Mouse (Mus musculus) B cell, adult 62 days (primary cell): ENCODE measurements around the gene Krtap9-1. TPM values are rescaled to one million over a fixed set of nuclear protein-coding genes. Genes with fewer than 3 reads are reported as not detected.

Experiments used
- total RNA-seq: library from RNA; stranded (reverse); gene quantifications from 4 replicates; pipeline ENCODE4 v1.2.4, GENCODE M21; 2023

Gene Krtap9-1
- not detected in 4 replicates for total RNA-seq

GRCm38 (mm10) chr11:99873089-99873488, at the start of gene Krtap9-1:
Gene Krtap9-1, plus strand, starts transcription at chr11:99873389.

GRCm38 (mm10) chr11:99837966-99838365, 35.2 kb upstream of the Krtap9-1 start, which contains the start of gene 2300003K06Rik:
Gene 2300003K06Rik, minus strand, starts transcription at chr11:99838066.

DNA sequence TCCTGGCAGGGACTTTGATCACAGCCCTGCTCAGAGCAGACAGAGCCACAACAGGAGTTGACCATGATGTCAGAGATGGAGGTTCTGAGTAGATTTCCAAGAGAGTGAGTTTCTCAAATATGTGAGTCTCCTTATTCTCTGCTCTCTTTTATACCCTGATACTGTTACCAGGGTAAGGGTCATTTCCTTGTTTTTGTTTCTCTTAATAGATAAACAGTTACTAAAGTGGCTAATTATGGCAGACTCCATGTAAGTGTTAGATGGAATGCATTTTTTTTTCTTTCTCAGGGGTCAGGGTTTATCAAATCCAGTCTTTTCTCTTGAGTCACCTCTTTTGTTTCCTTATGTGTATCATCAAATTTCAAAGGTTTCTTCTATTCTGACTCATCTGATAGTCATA, 21.7 kb upstream of the Krtap9-1 start, which contains the start of gene Krtap4-16:
Gene Krtap4-16, minus strand, starts transcription at position 101 of the 400 bp plus-strand sequence.

DNA sequence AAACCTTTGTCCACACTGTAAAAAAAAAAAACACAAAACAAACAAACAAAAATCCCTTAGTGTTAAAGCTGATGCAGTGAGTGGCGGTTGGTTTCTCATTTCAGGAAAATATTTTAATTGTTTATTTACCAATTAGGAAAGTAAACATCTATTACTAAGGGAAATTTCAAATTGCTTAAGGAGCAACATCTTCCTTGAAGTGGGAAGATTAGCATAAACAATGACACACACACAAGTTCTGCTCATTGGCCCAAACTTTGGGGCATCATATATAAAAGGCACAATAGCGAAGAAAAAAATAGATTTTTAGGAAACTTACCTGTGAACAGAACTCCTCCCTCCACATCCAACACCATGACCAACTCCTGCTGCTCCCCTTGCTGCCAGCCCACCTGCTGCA, 15.6 kb upstream of the Krtap9-1 start, which contains the start of gene Gm11568:
Gene Gm11568, plus strand, starts transcription at position 301 of the 400 bp plus-strand sequence.

GRCm38 (mm10) chr11:99864176-99864575, 9.0 kb upstream of the Krtap9-1 start, which contains the start of gene Gm11559:
Gene Gm11559, plus strand, starts transcription at chr11:99864476.

GRCm38 (mm10) chr11:99878887-99879286, 5.7 kb downstream of the Krtap9-1 start, which contains the start of gene Gm11567:
Gene Gm11567, plus strand, starts transcription at chr11:99879187.

DNA sequence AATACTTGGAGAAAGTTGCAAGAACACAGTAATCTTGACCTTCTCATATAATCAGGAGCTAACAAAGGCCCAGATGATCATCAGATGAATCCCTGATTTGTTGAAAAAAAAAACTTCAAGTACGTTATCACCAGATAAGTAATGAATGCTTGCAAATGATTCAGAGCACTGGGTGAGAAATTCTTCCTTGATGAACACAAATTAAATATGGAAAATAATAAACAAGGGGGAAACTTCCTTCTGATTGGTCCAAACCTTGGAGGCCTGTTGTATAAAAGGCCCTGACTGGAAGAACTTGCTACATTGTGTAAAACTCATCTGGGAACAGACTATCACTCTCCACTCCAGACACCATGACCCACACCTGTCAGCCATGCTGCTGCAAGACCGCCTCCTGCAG, 34.4 kb downstream of the Krtap9-1 start, which contains the start of gene Krtap31-1:
Gene Krtap31-1, plus strand, starts transcription at position 301 of the 400 bp plus-strand sequence.

DNA sequence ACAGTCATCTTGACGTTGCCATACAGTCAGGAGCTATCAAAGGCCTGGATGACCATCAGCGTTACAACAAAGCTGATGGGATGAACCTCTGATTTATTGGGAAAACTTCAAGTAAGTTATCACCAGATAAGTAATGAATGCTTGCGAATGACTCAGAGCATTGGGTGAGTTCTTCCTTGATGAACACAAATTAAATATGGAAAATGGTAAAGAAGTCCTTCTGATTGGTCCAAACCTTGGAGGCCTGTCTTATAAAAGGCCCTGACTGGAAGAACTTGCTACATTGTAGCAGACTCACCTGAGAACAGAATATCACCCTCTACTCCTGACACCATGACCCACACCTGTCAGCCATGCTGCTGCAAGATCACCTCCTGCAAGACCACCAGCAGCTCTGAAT, 41.3 kb downstream of the Krtap9-1 start, which contains the start of gene Gm11565:
Gene Gm11565, plus strand, starts transcription at position 301 of the 400 bp plus-strand sequence.

Other genes starting within 250 kb of the Krtap9-1 start
- gene Krtap4-1, start 245.2 kb upstream of the Krtap9-1 start, total RNA-seq, result not detected in 4 replicates
- not detected in 4 replicates for gene Krtap4-2, start 238.3 kb upstream of the Krtap9-1 start, total RNA-seq
- gene Krtap4-7, start 229.3 kb upstream of the Krtap9-1 start, total RNA-seq, result not detected in 4 replicates
- not detected in 4 replicates for gene Gm11555, start 223.2 kb upstream of the Krtap9-1 start, total RNA-seq
- gene Gm11563, start 214.4 kb upstream of the Krtap9-1 start, total RNA-seq, result not detected in 4 replicates
- not detected in 4 replicates for gene Krtap4-6, start 207.4 kb upstream of the Krtap9-1 start, total RNA-seq
- gene Gm14190, start 182.6 kb upstream of the Krtap9-1 start, total RNA-seq, result not detected in 4 replicates
- gene Gm14180, start 139.1 kb upstream of the Krtap9-1 start, total RNA-seq, result not detected in 4 replicates
- not detected in 4 replicates for gene Gm11595, start 100.5 kb upstream of the Krtap9-1 start, total RNA-seq
- gene Krtap4-8, start 92.7 kb upstream of the Krtap9-1 start, total RNA-seq, result not detected in 4 replicates
- not detected in 4 replicates for gene Krtap4-9, start 88.2 kb upstream of the Krtap9-1 start, total RNA-seq
- not detected in 4 replicates for gene Gm11596, start 79.9 kb upstream of the Krtap9-1 start, total RNA-seq
- gene Gm11569, start 74.5 kb upstream of the Krtap9-1 start, total RNA-seq, result not detected in 4 replicates
- gene Gm11554, start 68.9 kb upstream of the Krtap9-1 start, total RNA-seq, result not detected in 4 replicates
- gene Krtap4-13, start 63.5 kb upstream of the Krtap9-1 start, total RNA-seq, result not detected in 4 replicates
- not detected in 4 replicates for gene Gm11564, start 57.7 kb upstream of the Krtap9-1 start, total RNA-seq
- not detected in 4 replicates for gene 2300003K06Rik, start 35.3 kb upstream of the Krtap9-1 start, total RNA-seq
- gene Krtap4-16, start 21.8 kb upstream of the Krtap9-1 start, total RNA-seq, result not detected in 4 replicates
- not detected in 4 replicates for gene Gm11568, start 15.5 kb upstream of the Krtap9-1 start, total RNA-seq
- gene Gm11559, start 8.9 kb upstream of the Krtap9-1 start, total RNA-seq, result not detected in 4 replicates
- not detected in 4 replicates for gene Gm11567, start 5.8 kb downstream of the Krtap9-1 start, total RNA-seq
- not detected in 4 replicates for gene Krtap31-1, start 34.5 kb downstream of the Krtap9-1 start, total RNA-seq
- gene Gm11565, start 41.4 kb downstream of the Krtap9-1 start, total RNA-seq, result not detected in 4 replicates
- not detected in 4 replicates for gene Krtap31-2, start 62.9 kb downstream of the Krtap9-1 start, total RNA-seq
- not detected in 4 replicates for gene Krtap9-5, start 75.1 kb downstream of the Krtap9-1 start, total RNA-seq
- gene Krtap29-1, start 105.7 kb downstream of the Krtap9-1 start, total RNA-seq, result not detected in 4 replicates
- gene Krtap16-1, start 113.2 kb downstream of the Krtap9-1 start, total RNA-seq, result not detected in 4 replicates
- gene Krtap17-1, start 120.6 kb downstream of the Krtap9-1 start, total RNA-seq, result not detected in 4 replicates
- not detected in 4 replicates for gene Krt33a, start 142.8 kb downstream of the Krtap9-1 start, total RNA-seq
- gene Krt33b, start 156.5 kb downstream of the Krtap9-1 start, total RNA-seq, result not detected in 4 replicates
- gene Krt34, start 168.2 kb downstream of the Krtap9-1 start, total RNA-seq, result not detected in 4 replicates
- not detected in 4 replicates for gene Krt31, start 177.2 kb downstream of the Krtap9-1 start, total RNA-seq
- gene Krt32, start 214.8 kb downstream of the Krtap9-1 start, total RNA-seq, result not detected in 4 replicates
- gene Krt35, start 222.9 kb downstream of the Krtap9-1 start, total RNA-seq, result not detected in 4 replicates
- not detected in 4 replicates for gene Krt36, start 232.2 kb downstream of the Krtap9-1 start, total RNA-seq
- not detected in 4 replicates for gene Krt13, start 248.2 kb downstream of the Krtap9-1 start, total RNA-seq